Mouse (Mus musculus): ENCODE measurements around the gene Pxk. TPM values are rescaled to one million over a fixed set of nuclear protein-coding genes. Genes with fewer than 3 reads are reported as not detected.

Pxk gene
- polyA plus RNA-seq, 1 experiment from 2014 or later, result 31.5 TPM

DNA sequence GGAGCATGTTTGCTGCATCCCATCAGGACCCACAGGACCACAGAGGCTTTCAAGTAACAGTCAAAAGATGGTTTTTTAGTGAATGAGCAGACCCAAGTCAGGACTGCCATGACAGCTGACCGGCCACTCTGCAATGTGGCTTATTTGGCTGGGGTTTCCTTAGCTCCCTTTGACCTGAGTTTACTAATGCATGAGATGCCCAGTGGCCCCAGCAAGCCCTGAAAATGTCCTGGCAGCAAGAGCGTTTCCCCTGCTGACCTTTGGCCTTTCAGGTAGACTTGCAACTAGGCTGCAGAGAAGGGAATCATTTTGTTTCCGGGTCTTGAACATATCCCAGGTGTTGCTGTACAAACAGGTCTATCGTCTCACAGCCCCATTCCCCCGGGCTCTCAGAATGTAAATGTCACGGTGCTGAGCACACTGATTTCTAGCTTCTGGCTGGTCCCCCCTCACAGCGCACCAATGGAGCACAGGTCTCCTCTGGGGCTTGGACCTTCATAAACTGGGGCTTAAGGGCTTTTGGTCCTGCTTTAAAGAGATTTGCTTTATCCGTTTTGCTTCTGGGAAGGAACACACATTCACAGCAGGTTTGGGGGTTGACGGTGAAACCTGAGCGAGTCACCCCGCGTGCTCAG is 93.4 kb downstream of the Pxk start:
- Histone ChIP-seq H3K27me3 (no peaks in the 10 kb centered on the region), H3K36me3 (no peaks in the 10 kb centered on the region), H3K4me2 (replicated peaks) (peak overlapping the region; percentile 14; the same call in 1 of the 2 replicates), H3K4me1 (peaks cover 16% of the 10 kb centered on the region), H3K4me3 (no peak overlapping the region), H3K27ac (no peak overlapping the region), H3K9ac (no peak overlapping the region), H3K9me3 (no peaks in the 10 kb centered on the region)
- WGBS, result 27% methylated on average over 12 of the region's 12 CpGs
- 0 out of 2 replicates have a peak, but pooled peaks have one; percentile 19 for ATAC-seq (ENCODE audit: low FRiP score, low read depth)

DNA sequence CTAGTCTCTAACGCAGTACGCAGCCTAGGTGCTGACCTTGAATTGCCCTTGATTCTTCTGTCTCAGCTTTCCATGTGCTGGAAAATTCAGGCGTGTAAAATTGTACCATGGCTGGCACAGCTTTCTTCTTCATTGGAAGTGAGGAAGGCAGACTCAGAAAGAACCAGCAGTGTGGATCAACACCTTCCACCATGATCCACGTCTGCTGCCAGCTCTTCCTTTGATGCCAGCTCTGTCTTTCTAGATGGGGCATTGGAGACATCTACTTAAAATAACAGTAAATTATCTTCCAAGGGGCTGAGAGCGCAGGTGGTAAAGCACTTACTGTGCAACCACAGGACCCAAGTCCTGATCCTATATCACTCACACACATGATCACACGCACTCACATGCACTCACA is 94.7 kb downstream of the Pxk start:
- no peaks in the 10 kb centered on the region for H3K27me3 ChIP-seq
- ATAC-seq (ENCODE audit: low FRiP score, low read depth), result no peak
- WGBS, result 81% methylated on average over 6 of the region's 6 CpGs
- H3K36me3 ChIP-seq, result no peaks in the 10 kb centered on the region
- no peak overlapping the region for H3K4me2 ChIP-seq (replicated peaks)
- no peaks in the 10 kb centered on the region for H3K9me3 ChIP-seq
- H3K27ac ChIP-seq, result no peak overlapping the region; the same call in 1 of the 2 replicates
- no peak overlapping the region for H3K9ac ChIP-seq
- H3K4me3 ChIP-seq, result no peak overlapping the region
- H3K4me1 ChIP-seq, result peaks cover 16% of the 10 kb centered on the region

DNA sequence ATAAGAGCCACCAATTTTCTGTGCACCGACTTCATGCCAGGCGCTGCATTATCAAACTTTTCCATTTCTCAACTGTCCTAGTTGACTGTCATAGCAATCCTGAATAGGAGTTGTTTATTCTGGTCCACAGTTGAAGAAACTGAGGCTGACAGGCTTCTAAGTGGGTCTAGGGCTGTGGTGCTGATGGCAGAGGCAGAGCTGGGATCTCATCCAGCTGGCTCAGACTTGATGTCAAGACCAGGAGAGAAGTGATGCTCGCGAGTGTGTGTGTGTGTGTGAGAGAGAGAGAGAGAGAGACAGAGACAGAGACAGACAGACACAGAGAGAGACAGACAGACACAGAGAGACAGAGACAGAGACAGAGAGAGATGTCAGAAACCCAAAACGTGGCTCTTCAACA is 102.8 kb downstream of the Pxk start:
- no peaks in the 10 kb centered on the region for H3K27me3 ChIP-seq
- no peak overlapping the region for H3K27ac ChIP-seq
- H3K9me3 ChIP-seq, result no peaks in the 10 kb centered on the region
- no peak overlapping the region for H3K4me3 ChIP-seq
- H3K36me3 ChIP-seq, result no peaks in the 10 kb centered on the region
- H3K9ac ChIP-seq, result no peak overlapping the region
- H3K4me1 ChIP-seq, result no peaks in the 10 kb centered on the region
- no peak overlapping the region for H3K4me2 ChIP-seq (replicated peaks)
- WGBS, result 86% methylated on average over 5 of the region's 5 CpGs
- no peak for ATAC-seq (ENCODE audit: low FRiP score, low read depth)

DNA sequence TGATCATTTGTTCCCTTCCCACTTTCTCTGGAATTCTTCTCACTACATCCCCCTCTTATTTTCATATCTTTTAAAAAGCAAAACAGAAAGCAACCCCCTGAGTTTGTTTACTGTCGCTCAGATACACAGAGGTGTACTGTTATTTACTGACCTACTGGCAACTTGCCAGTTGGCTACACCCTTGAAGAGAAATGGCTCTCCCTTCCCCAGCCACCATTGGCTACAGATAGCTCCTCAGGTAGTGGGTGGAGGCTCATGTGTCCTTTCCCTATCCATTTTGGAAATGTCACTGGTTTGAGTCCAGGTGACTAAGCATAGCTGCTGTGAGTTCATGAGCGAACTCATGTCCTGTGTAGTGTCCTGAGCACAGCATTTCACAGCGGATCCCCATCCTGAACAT is 103.7 kb downstream of the Pxk start:
- ATAC-seq (ENCODE audit: low FRiP score, low read depth), result no peak
- 0 out of 2 replicates have a peak, but pooled peaks cover 6% of the 10 kb centered on the region for H3K4me1 ChIP-seq
- H3K4me2 ChIP-seq (replicated peaks), result no peak overlapping the region
- no peak overlapping the region for H3K9ac ChIP-seq
- no peaks in the 10 kb centered on the region for H3K36me3 ChIP-seq
- WGBS, result 74% methylated on average over 3 of the region's 3 CpGs
- no peak overlapping the region for H3K4me3 ChIP-seq
- no peaks in the 10 kb centered on the region for H3K27me3 ChIP-seq
- H3K9me3 ChIP-seq, result no peaks in the 10 kb centered on the region
- no peak overlapping the region for H3K27ac ChIP-seq

DNA sequence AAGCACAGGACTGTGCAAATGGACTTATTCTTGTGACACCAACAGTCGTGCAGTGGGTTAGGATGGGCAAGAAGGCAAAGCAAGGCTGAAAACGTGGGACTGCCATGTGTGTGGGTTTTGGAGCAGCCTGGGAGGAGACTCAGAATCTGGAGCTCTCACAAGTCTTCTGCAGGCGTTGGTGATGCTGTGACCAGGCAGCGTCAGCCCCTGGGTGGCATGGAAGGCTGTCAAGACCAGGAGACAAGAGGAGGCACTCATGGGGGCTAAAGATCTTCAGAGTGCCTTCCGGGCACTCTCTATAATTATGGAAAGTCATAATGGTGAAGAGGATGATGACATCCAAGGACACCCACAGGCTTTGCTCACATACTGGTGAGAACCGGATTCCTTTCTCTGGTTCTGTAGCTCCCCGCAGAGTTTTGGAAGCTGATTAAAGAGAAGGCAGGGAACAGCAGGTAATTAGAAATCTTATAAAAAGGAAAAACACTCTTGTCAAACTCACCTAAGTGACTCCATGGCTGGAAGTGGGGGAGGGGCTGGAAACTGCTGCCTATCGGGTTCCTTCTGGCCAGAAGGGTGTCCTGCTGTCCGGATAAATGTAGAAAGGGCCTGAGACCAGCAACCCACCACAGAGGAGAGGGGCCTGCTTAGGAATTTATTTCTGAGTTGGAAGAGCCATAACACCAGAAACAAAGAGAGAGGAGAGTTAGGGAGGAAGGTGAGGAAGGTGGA is 108.3 kb downstream of the Pxk start:
- H3K9me3 ChIP-seq, result no peaks in the 10 kb centered on the region
- H3K27ac ChIP-seq, result no peak overlapping the region
- no peak overlapping the region for H3K4me2 ChIP-seq (replicated peaks)
- WGBS, result 42% methylated on average over 9 of the region's 9 CpGs
- ATAC-seq (ENCODE audit: low FRiP score, low read depth), result no peak
- peaks cover 13% of the 10 kb centered on the region for H3K4me1 ChIP-seq
- no peaks in the 10 kb centered on the region for H3K27me3 ChIP-seq
- no peaks in the 10 kb centered on the region for H3K36me3 ChIP-seq
- no peak overlapping the region for H3K9ac ChIP-seq
- H3K4me3 ChIP-seq, result no peak overlapping the region

DNA sequence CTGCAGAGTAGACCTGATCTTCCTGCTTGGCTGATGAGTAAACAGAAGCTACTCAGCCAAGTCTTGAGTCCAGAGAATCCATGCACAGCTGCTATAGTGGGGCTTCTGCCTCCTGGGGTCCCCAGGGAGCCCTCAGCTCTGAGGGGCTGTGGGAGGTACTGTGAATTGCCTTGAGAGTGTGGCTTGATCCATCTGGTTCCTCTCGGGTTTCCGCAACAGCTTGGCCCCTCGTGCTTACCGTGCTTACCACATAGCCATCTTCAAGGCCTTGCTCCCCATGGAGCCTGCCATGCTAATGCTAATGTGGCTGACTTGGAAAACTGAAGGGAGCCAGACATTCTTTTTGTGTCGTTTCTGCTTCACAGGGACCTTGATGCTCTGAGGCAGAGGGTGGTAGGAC is 109.1 kb downstream of the Pxk start:
- Histone ChIP-seq H3K4me3 (no peak overlapping the region), H3K27ac (no peak overlapping the region), H3K4me2 (replicated peaks) (no peak overlapping the region), H3K36me3 (no peaks in the 10 kb centered on the region), H3K9me3 (no peaks in the 10 kb centered on the region), H3K4me1 (peaks cover 13% of the 10 kb centered on the region), H3K27me3 (no peaks in the 10 kb centered on the region), H3K9ac (no peak overlapping the region)
- 17% methylated on average over 5 of the region's 5 CpGs for WGBS
- ATAC-seq (ENCODE audit: low FRiP score, low read depth), result peak; percentile 64; the same call in 1 of the 2 replicates

DNA sequence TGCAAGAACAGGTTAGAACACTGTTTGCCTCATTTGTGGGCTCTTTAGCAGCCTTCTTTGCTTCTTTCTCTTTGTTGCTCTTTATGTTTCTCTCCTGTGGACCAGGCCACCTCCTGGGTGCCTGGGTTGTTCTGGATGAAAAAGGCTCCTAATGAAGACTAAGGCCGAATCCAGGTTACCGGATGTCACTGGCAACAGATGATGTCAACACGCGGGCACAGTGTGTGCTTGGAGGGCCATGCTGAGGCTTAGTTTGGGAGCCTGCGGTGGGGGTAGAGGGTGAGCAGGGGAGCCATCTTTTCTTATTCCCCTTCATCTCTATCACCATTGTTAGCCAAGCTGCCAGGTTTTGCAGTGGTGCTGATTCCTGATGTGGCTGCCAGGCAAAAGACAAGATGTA is 109.5 kb downstream of the Pxk start:
- Histone ChIP-seq H3K27ac (no peak overlapping the region), H3K27me3 (no peaks in the 10 kb centered on the region), H3K9me3 (no peaks in the 10 kb centered on the region), H3K36me3 (no peaks in the 10 kb centered on the region), H3K4me1 (peaks cover 13% of the 10 kb centered on the region), H3K4me3 (no peak overlapping the region), H3K4me2 (replicated peaks) (no peak overlapping the region), H3K9ac (no peak overlapping the region)
- ATAC-seq (ENCODE audit: low FRiP score, low read depth), result no peak
- 76% methylated on average over 5 of the region's 5 CpGs for WGBS

DNA sequence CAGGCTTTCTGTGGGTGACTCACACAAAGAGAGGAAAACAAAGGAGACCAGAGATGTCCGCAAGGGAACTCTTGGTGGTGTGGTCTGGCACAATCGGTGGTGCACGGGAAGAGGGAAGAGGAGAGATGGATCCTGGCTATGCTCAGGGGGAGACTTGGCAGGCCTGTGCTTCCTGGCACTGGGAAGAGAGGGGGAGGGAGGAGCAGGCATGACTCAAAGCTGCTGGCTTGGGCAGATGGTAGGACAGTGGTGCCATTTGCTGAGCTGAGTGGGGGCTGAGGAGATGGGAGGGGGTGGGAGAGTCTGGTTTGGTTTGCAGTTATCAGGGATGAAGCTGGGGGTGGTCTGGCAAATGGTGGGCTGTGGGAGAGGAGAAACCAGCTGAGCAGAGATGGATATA is 110.9 kb downstream of the Pxk start:
- Histone ChIP-seq H3K36me3 (no peaks in the 10 kb centered on the region), H3K27me3 (no peaks in the 10 kb centered on the region), H3K4me3 (no peak overlapping the region), H3K4me1 (peaks cover 13% of the 10 kb centered on the region), H3K9ac (no peak overlapping the region), H3K27ac (no peak overlapping the region), H3K9me3 (no peaks in the 10 kb centered on the region), H3K4me2 (replicated peaks) (no peak overlapping the region)
- 89% methylated on average over 3 of the region's 3 CpGs for whole genome bisulfite sequencing
- ATAC-seq (ENCODE audit: low FRiP score, low read depth), result no peak

DNA sequence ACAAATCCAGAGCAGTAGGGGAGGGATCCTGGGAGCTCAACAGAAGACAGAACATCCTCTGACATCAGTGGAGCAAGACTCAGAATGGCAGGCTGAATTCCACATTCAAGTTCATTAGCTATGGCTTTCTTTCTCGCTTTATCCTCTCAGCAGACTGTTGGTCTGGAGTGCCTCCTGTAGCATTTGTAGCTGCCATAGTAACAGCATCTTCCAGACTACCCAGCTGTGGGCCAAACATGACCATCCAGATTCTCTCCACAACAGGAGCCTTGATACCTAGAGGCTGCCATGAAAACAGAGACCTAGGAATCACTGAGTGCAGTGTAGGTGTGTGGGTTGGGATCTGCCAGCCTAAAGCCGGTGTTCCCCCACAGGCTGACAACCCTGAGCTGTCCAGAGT is 111.9 kb downstream of the Pxk start:
- Histone ChIP-seq H3K9ac (no peak overlapping the region), H3K4me2 (replicated peaks) (no peak overlapping the region), H3K9me3 (no peaks in the 10 kb centered on the region), H3K36me3 (no peaks in the 10 kb centered on the region), H3K27me3 (no peaks in the 10 kb centered on the region), H3K27ac (no peak overlapping the region), H3K4me1 (peaks cover 17% of the 10 kb centered on the region), H3K4me3 (no peak overlapping the region)
- 91% methylated on average over 2 of the region's 2 CpGs for WGBS
- no peak for ATAC-seq (ENCODE audit: low FRiP score, low read depth)

DNA sequence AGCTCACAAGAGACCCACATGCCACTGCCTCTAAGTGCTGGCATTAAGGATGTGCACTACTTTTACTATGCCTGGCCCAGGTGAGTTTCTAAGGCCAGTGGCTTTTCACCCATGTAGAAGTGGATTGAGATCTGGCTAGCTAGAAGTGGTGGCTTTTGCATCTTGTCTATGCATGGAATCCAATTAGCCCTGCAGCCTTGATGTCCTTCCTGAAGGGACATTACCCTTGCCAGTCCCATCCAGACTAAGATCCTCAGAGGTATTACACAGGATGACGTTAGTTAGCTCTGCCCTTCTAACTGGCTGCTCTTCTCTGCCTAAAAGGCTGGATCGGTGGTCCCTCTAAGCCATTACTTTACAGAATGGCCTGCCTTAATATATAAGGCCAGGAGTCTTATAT is 115.0 kb downstream of the Pxk start:
- 72% methylated on average over 2 of the region's 2 CpGs for WGBS
- no peak overlapping the region for H3K9ac ChIP-seq
- no peak for ATAC-seq (ENCODE audit: low FRiP score, low read depth)
- H3K9me3 ChIP-seq, result no peaks in the 10 kb centered on the region
- no peak overlapping the region for H3K4me2 ChIP-seq (replicated peaks)
- no peaks in the 10 kb centered on the region for H3K36me3 ChIP-seq
- H3K4me1 ChIP-seq, result peaks cover 22% of the 10 kb centered on the region
- H3K27me3 ChIP-seq, result peaks cover 4% of the 10 kb centered on the region; the same call in 1 of the 2 replicates
- H3K27ac ChIP-seq, result no peak overlapping the region
- no peak overlapping the region for H3K4me3 ChIP-seq

DNA sequence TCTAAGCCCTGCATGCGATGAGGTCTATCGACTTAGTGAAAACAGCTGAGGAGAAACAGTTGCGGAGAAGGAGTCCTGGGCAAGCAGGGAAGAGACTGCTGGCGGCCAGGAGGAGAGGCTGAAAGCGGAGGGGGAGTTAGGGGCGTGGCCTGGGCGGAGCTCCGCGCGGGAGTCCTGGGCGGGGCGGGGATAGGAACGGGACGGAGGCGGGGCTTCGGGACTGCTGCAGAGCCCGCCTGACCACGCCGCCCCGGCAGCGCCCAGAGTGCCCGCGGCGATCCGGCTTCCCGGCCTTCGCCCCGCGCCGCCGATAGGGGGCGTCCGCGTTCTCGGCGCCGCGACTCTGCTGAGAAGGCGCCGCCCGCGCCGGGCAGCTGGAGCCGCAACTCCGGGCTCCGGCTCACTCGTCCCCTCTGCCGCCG is 115.8 kb downstream of the Pxk start, which contains the start of gene Kctd6:
Gene Kctd6, plus strand, starts transcription at position 338 of the 422 bp plus-strand sequence.
- Histone ChIP-seq H3K9me3 (no peaks in the 10 kb centered on the region), H3K27ac (peak within 1 kb of the TSS; percentile 85; the same call in 1 of the 2 replicates), H3K9ac (peak within 1 kb of the TSS; percentile 87), H3K4me2 (replicated peaks) (peak within 1 kb of the TSS; percentile 89), H3K27me3 (peaks cover 4% of the 10 kb centered on the region; the same call in 1 of the 2 replicates), H3K36me3 (no peaks in the 10 kb centered on the region), H3K4me1 (peaks cover 30% of the 10 kb centered on the region), H3K4me3 (peak within 1 kb of the TSS; percentile 70)
- peak; percentile 97 for ATAC-seq (ENCODE audit: low FRiP score, low read depth)
- under 1% methylated on average over 48 of the region's 49 CpGs for WGBS

Data from limb, embryonic 13.5 days (tissue).